Comparison of ENCODE assay signal across 8 mouse cellular contexts in genomic region chr4:129134799-129135585, GRCm38 (mm10). TPM values are rescaled to one million over a fixed set of nuclear protein-coding genes. Genes with fewer than 3 reads are reported as not detected.
A peak's percentile ranks its signal among the peaks of the same experiment; 100 is the strongest.
DNase-seq lines count a peak whose midpoint lies in the region; ATAC-seq and TF ChIP-seq lines count a peak whose summit lies in the region.

No protein-coding gene starts in this region.

- H3K36me3 ChIP-seq in forebrain, embryonic 15.5 days: no peaks in the 10 kb centered on the region
- H3K36me3 ChIP-seq in hindbrain, embryonic 12.5 days: no peaks in the 10 kb centered on the region
- 0 out of 2 replicates have a peak, but pooled peaks cover 5% of the 10 kb centered on the region for H3K36me3 ChIP-seq in limb, embryonic 14.5 days (ENCODE audit: control insufficient read depth, insufficient read depth, low read length)
- H3K36me3 ChIP-seq in midbrain, embryonic 14.5 days (ENCODE audit: control insufficient read depth, insufficient read depth, low read length): no peaks in the 10 kb centered on the region
- no peaks in the 10 kb centered on the region for H3K36me3 ChIP-seq in stomach, embryonic 15.5 days

- no peak overlapping the region for H3K27ac ChIP-seq in left cerebral cortex, adult 2 months
- no peak overlapping the region for H3K27ac ChIP-seq in forebrain, embryonic 15.5 days (replicated peaks)
- no peak overlapping the region for H3K27ac ChIP-seq in hindbrain, embryonic 12.5 days
- H3K27ac ChIP-seq in limb, embryonic 14.5 days (replicated peaks; ENCODE audit: low read depth, low read length): no peak overlapping the region
- no peak overlapping the region for H3K27ac ChIP-seq in midbrain, embryonic 14.5 days (replicated peaks; ENCODE audit: low read depth, low read length)
- no peak overlapping the region for H3K27ac ChIP-seq in stomach, embryonic 15.5 days

- no peak overlapping the region for H3K4me3 ChIP-seq in left cerebral cortex, adult 2 months
- H3K4me3 ChIP-seq in forebrain, embryonic 15.5 days: no peak overlapping the region
- no peak overlapping the region for H3K4me3 ChIP-seq in hindbrain, embryonic 12.5 days
- peak overlapping the region; percentile 5; the same call in 1 of the 2 replicates for H3K4me3 ChIP-seq in limb, embryonic 14.5 days (replicated peaks; ENCODE audit: low read length)
- H3K4me3 ChIP-seq in midbrain, embryonic 14.5 days (replicated peaks; ENCODE audit: low read depth, low read length): no peak overlapping the region
- peak overlapping the region; percentile 11; the same call in 1 of the 2 replicates for H3K4me3 ChIP-seq in stomach, embryonic 15.5 days (replicated peaks)

- peak; percentile 66 to 78 for DNase-seq in left cerebral cortex, adult 2 months (ENCODE audit: extremely low spot score in 1 of 2, low spot score in 2 of 2)
- no peak for DNase-seq in left cerebral cortex, postnatal 36 days (ENCODE audit: low spot score in 2 of 2)
- peak; percentile 84 for DNase-seq in cerebellum, adult 11-12 months
- peak; percentile 85 for DNase-seq in limb, embryonic 14.5 days (ENCODE audit: low spot score)
- peak; percentile 88 for DNase-seq in midbrain, embryonic 14.5 days

- ATAC-seq in forebrain, embryonic 15.5 days (replicated peaks): no peak
- ATAC-seq in hindbrain, embryonic 12.5 days (ENCODE audit: low FRiP score): 0 out of 2 replicates have a peak, but pooled peaks have one; percentile 36
- ATAC-seq in limb, embryonic 14.5 days (ENCODE audit: low FRiP score, low read depth): peak; percentile 64
- no peak for ATAC-seq in midbrain, embryonic 14.5 days (ENCODE audit: low FRiP score, low TSS enrichment)
- no peak for ATAC-seq in stomach, embryonic 15.5 days (ENCODE audit: insufficient read depth, low FRiP score, low read depth)

- no peak for TF ChIP-seq POLR2A in limb, embryonic 14.5 days (IDR thresholded peaks at IDR 0.05; ENCODE audit: borderline replicate concordance, extremely low read depth, insufficient read depth, insufficient read length)

- H3K4me2 ChIP-seq in forebrain, embryonic 15.5 days (replicated peaks): peak overlapping the region; percentile 32
- H3K4me2 ChIP-seq in hindbrain, embryonic 12.5 days (replicated peaks): peak overlapping the region; percentile 33; the same call in 1 of the 2 replicates
- H3K4me2 ChIP-seq in limb, embryonic 14.5 days (replicated peaks; ENCODE audit: low read depth, low read length, severe bottlenecking): peak overlapping the region; percentile 37
- 0 out of 2 replicates have a peak overlapping the region, but pooled peaks have one; percentile 21 for H3K4me2 ChIP-seq in midbrain, embryonic 14.5 days (ENCODE audit: low read length)
- peak overlapping the region; percentile 42 for H3K4me2 ChIP-seq in stomach, embryonic 15.5 days

- peak; percentile 83 for TF ChIP-seq CTCF in left cerebral cortex, adult 2 months (IDR thresholded peaks at IDR 0.05)

- 10% methylated on average over 15 of the region's 15 CpGs for WGBS in forebrain, embryonic 15.5 days
- WGBS in hindbrain, embryonic 12.5 days: 9% methylated on average over 15 of the region's 15 CpGs
- 8% methylated on average over 15 of the region's 15 CpGs for WGBS in limb, embryonic 14.5 days
- 11% methylated on average over 15 of the region's 15 CpGs for WGBS in midbrain, embryonic 14.5 days
- WGBS in stomach, embryonic 15.5 days: 10% methylated on average over 15 of the region's 15 CpGs

- no peaks in the 10 kb centered on the region for H3K9me3 ChIP-seq in forebrain, embryonic 15.5 days
- H3K9me3 ChIP-seq in hindbrain, embryonic 12.5 days (replicated peaks): no peaks in the 10 kb centered on the region
- H3K9me3 ChIP-seq in limb, embryonic 14.5 days (ENCODE audit: control insufficient read depth, low read length): no peaks in the 10 kb centered on the region
- H3K9me3 ChIP-seq in midbrain, embryonic 14.5 days (ENCODE audit: control insufficient read depth, low read length): no peaks in the 10 kb centered on the region
- H3K9me3 ChIP-seq in stomach, embryonic 15.5 days: no peaks in the 10 kb centered on the region

- peaks cover 26% of the 10 kb centered on the region for H3K4me1 ChIP-seq in forebrain, embryonic 15.5 days
- peaks cover 28% of the 10 kb centered on the region for H3K4me1 ChIP-seq in hindbrain, embryonic 12.5 days
- H3K4me1 ChIP-seq in limb, embryonic 14.5 days (ENCODE audit: control insufficient read depth, insufficient read depth, low read length): peaks cover 13% of the 10 kb centered on the region
- H3K4me1 ChIP-seq in midbrain, embryonic 14.5 days (ENCODE audit: control insufficient read depth, insufficient read depth, low read length): peaks cover 14% of the 10 kb centered on the region
- H3K4me1 ChIP-seq in stomach, embryonic 15.5 days: peaks cover 25% of the 10 kb centered on the region

- intact Hi-C loops in left cerebral cortex, adult 2 months (cut with DNase I): loop anchor here (5.0 to 10.0 kb wide), 2 partner anchors 47 to 320 kb away; no protein-coding TSS in a partner anchor
- intact Hi-C loops in left cerebral cortex, postnatal 36 days (cut with DNase I): loop anchor here (5.0 to 10.0 kb wide), 2 partner anchors 52 to 320 kb away; partner anchors contain the start of genes S100pbp and Yars

- H3K27me3 ChIP-seq in forebrain, embryonic 15.5 days: peaks cover 22% of the 10 kb centered on the region
- H3K27me3 ChIP-seq in hindbrain, embryonic 12.5 days: peaks cover 54% of the 10 kb centered on the region
- H3K27me3 ChIP-seq in limb, embryonic 14.5 days (ENCODE audit: control insufficient read depth, insufficient read depth, low read length): peaks cover 18% of the 10 kb centered on the region; the same call in 1 of the 2 replicates
- peaks cover 26% of the 10 kb centered on the region for H3K27me3 ChIP-seq in midbrain, embryonic 14.5 days (ENCODE audit: control insufficient read depth, insufficient read depth, low read length)
- H3K27me3 ChIP-seq in stomach, embryonic 15.5 days (replicated peaks): peaks cover 31% of the 10 kb centered on the region

- H3K9ac ChIP-seq in forebrain, embryonic 15.5 days (replicated peaks): 0 out of 2 replicates have a peak overlapping the region, but pooled peaks have one; percentile 10
- no peak overlapping the region for H3K9ac ChIP-seq in hindbrain, embryonic 12.5 days
- H3K9ac ChIP-seq in limb, embryonic 14.5 days (ENCODE audit: low read depth, low read length, severe bottlenecking): 0 out of 2 replicates have a peak overlapping the region, but pooled peaks have one; percentile 8
- H3K9ac ChIP-seq in midbrain, embryonic 14.5 days (replicated peaks; ENCODE audit: low read length): no peak overlapping the region
- no peak overlapping the region for H3K9ac ChIP-seq in stomach, embryonic 15.5 days

RNA-seq across cellular contexts. Expression of gene Fndc5, which starts 1.8 kb away (rescaled TPM):
- 10 to 100 TPM; 54.0 to 58.1 TPM for total RNA-seq in left cerebral cortex, adult 2 months (2021)
- total RNA-seq in left cerebral cortex, postnatal 36 days (2021): 10 to 100 TPM; 56.9 to 73.3 TPM
- 2.6 and 2.8 TPM in 2 replicates for polyA plus RNA-seq in forebrain, embryonic 15.5 days (2015; fragmentation: Nextera tagmentation; extraction: Ambion mirVana)
- polyA plus RNA-seq in hindbrain, embryonic 12.5 days (2016; fragmentation: Nextera tagmentation; extraction: Ambion mirVana): 3.9 and 6.2 TPM in 2 replicates
- polyA plus RNA-seq in limb, embryonic 14.5 days (2012; rRNA removed): 32.8 and 32.9 TPM in 2 replicates
- 25.2 and 31.0 TPM in 2 replicates for polyA plus RNA-seq in limb, embryonic 14.5 days (2014; fragmentation: Nextera tagmentation; extraction: Ambion mirVana)
- polyA plus RNA-seq in midbrain, embryonic 14.5 days (2014; fragmentation: Nextera tagmentation; extraction: Ambion mirVana): 5.6 and 8.0 TPM in 2 replicates
- polyA plus RNA-seq in stomach, embryonic 15.5 days (2015; fragmentation: Nextera tagmentation; extraction: Ambion mirVana): 2.7 and 2.8 TPM in 2 replicates

RNA-seq across cellular contexts. Expression of gene Hpca, which starts 13.2 kb away (rescaled TPM):
- 100 to 1,000 TPM; 650 to 692 TPM for total RNA-seq in left cerebral cortex, adult 2 months (2021)
- total RNA-seq in left cerebral cortex, postnatal 36 days (2021): 100 to 1,000 TPM; 656 to 793 TPM
- 48.0 and 53.1 TPM in 2 replicates for polyA plus RNA-seq in forebrain, embryonic 15.5 days (2015; fragmentation: Nextera tagmentation; extraction: Ambion mirVana)
- 8.8 and 12.1 TPM in 2 replicates for polyA plus RNA-seq in hindbrain, embryonic 12.5 days (2016; fragmentation: Nextera tagmentation; extraction: Ambion mirVana)
- polyA plus RNA-seq in limb, embryonic 14.5 days (2012; rRNA removed): 2.1 and 2.4 TPM in 2 replicates
- polyA plus RNA-seq in limb, embryonic 14.5 days (2014; fragmentation: Nextera tagmentation; extraction: Ambion mirVana): 0.39 and 0.94 TPM in 2 replicates
- 26.4 and 31.7 TPM in 2 replicates for polyA plus RNA-seq in midbrain, embryonic 14.5 days (2014; fragmentation: Nextera tagmentation; extraction: Ambion mirVana)
- 2.4 and 2.7 TPM in 2 replicates for polyA plus RNA-seq in stomach, embryonic 15.5 days (2015; fragmentation: Nextera tagmentation; extraction: Ambion mirVana)

RNA-seq across cellular contexts. Expression of gene Tmem54, which starts 29.6 kb away (rescaled TPM):
- not detected for total RNA-seq in left cerebral cortex, adult 2 months (2021)
- total RNA-seq in left cerebral cortex, postnatal 36 days (2021): not detected
- not detected in 2 replicates for polyA plus RNA-seq in forebrain, embryonic 15.5 days (2015; fragmentation: Nextera tagmentation; extraction: Ambion mirVana)
- 1.1 and 1.7 TPM in 2 replicates for polyA plus RNA-seq in hindbrain, embryonic 12.5 days (2016; fragmentation: Nextera tagmentation; extraction: Ambion mirVana)
- polyA plus RNA-seq in limb, embryonic 14.5 days (2012; rRNA removed): 8.8 and 9.9 TPM in 2 replicates
- 11.1 and 13.3 TPM in 2 replicates for polyA plus RNA-seq in limb, embryonic 14.5 days (2014; fragmentation: Nextera tagmentation; extraction: Ambion mirVana)
- polyA plus RNA-seq in midbrain, embryonic 14.5 days (2014; fragmentation: Nextera tagmentation; extraction: Ambion mirVana): not detected in 2 replicates
- polyA plus RNA-seq in stomach, embryonic 15.5 days (2015; fragmentation: Nextera tagmentation; extraction: Ambion mirVana): 47.7 and 56.2 TPM in 2 replicates

RNA-seq across cellular contexts. Expression of gene S100pbp, which starts 54.5 kb away (rescaled TPM):
- total RNA-seq in left cerebral cortex, adult 2 months (2021): 10 to 100 TPM; 33.9 to 34.5 TPM
- total RNA-seq in left cerebral cortex, postnatal 36 days (2021): 10 to 100 TPM; 33.9 to 36.0 TPM
- polyA plus RNA-seq in forebrain, embryonic 15.5 days (2015; fragmentation: Nextera tagmentation; extraction: Ambion mirVana): 15.3 and 17.2 TPM in 2 replicates
- polyA plus RNA-seq in hindbrain, embryonic 12.5 days (2016; fragmentation: Nextera tagmentation; extraction: Ambion mirVana): 23.2 and 26.7 TPM in 2 replicates
- 59.9 and 67.7 TPM in 2 replicates for polyA plus RNA-seq in limb, embryonic 14.5 days (2012; rRNA removed)
- 14.9 and 19.9 TPM in 2 replicates for polyA plus RNA-seq in limb, embryonic 14.5 days (2014; fragmentation: Nextera tagmentation; extraction: Ambion mirVana)
- polyA plus RNA-seq in midbrain, embryonic 14.5 days (2014; fragmentation: Nextera tagmentation; extraction: Ambion mirVana): 18.2 and 23.7 TPM in 2 replicates
- 13.1 and 14.1 TPM in 2 replicates for polyA plus RNA-seq in stomach, embryonic 15.5 days (2015; fragmentation: Nextera tagmentation; extraction: Ambion mirVana)

RNA-seq across cellular contexts. Expression of gene Yars, which starts 54.6 kb away (rescaled TPM):
- total RNA-seq in left cerebral cortex, adult 2 months (2021): 10 to 100 TPM; 87.4 to 93.1 TPM
- total RNA-seq in left cerebral cortex, postnatal 36 days (2021): 10 to 100 TPM; 89.6 to 93.2 TPM
- polyA plus RNA-seq in forebrain, embryonic 15.5 days (2015; fragmentation: Nextera tagmentation; extraction: Ambion mirVana): 106 and 115 TPM in 2 replicates
- polyA plus RNA-seq in hindbrain, embryonic 12.5 days (2016; fragmentation: Nextera tagmentation; extraction: Ambion mirVana): 98.1 and 104 TPM in 2 replicates
- polyA plus RNA-seq in limb, embryonic 14.5 days (2012; rRNA removed): 37.7 and 50.3 TPM in 2 replicates
- 78.7 and 79.5 TPM in 2 replicates for polyA plus RNA-seq in limb, embryonic 14.5 days (2014; fragmentation: Nextera tagmentation; extraction: Ambion mirVana)
- polyA plus RNA-seq in midbrain, embryonic 14.5 days (2014; fragmentation: Nextera tagmentation; extraction: Ambion mirVana): 116 and 122 TPM in 2 replicates
- polyA plus RNA-seq in stomach, embryonic 15.5 days (2015; fragmentation: Nextera tagmentation; extraction: Ambion mirVana): 72.3 and 80.0 TPM in 2 replicates

Comparison
In these comparisons a context has a peak if more than half of its experiments do, and no peak if none do; other contexts are left out.
1. DNase-seq: peak in left cerebral cortex, adult 2 months (2 of 2), cerebellum, adult 11-12 months (single experiment), limb, embryonic 14.5 days (single experiment) and midbrain, embryonic 14.5 days (single experiment); none in left cerebral cortex, postnatal 36 days (0 of 2).
2. H3K4me3 ChIP-seq: peak in limb, embryonic 14.5 days (single experiment) and stomach, embryonic 15.5 days (single experiment); none in left cerebral cortex, adult 2 months (single experiment), forebrain, embryonic 15.5 days (single experiment), hindbrain, embryonic 12.5 days (single experiment) and midbrain, embryonic 14.5 days (single experiment).
3. ATAC-seq: peak in hindbrain, embryonic 12.5 days (single experiment) and limb, embryonic 14.5 days (single experiment); none in forebrain, embryonic 15.5 days (single experiment), midbrain, embryonic 14.5 days (single experiment) and stomach, embryonic 15.5 days (single experiment).
4. H3K9ac ChIP-seq: peak in forebrain, embryonic 15.5 days (single experiment) and limb, embryonic 14.5 days (single experiment); none in hindbrain, embryonic 12.5 days (single experiment), midbrain, embryonic 14.5 days (single experiment) and stomach, embryonic 15.5 days (single experiment).
5. Peak in every context shown above with its lines, with median percentiles within 50 percentile points of each other: H3K4me2 ChIP-seq.